Mouse (Mus musculus) thymus, adult 2 months (tissue): ENCODE data around the gene Nup62cl.

ENCODE experiments used
- CTCF ChIP-seq: fragments of 200-500 bp; IDR thresholded peaks from 2 replicates; pipeline ENCODE4 v1.5.1; 2012; ENCODE audit warnings: mild to moderate bottlenecking, control low read depth, low read length, moderate library complexity, borderline replicate concordance; ENCODE audit not compliant: control insufficient read depth, poor library complexity, insufficient read depth; ENCODE audit errors: extremely low read depth
- POLR2A ChIP-seq: fragments of 200-500 bp; IDR thresholded peaks from 2 replicates; pipeline ENCODE4 v1.6.1; 2012; ENCODE audit warnings: mild to moderate bottlenecking, low read length, control low read depth, moderate library complexity; ENCODE audit not compliant: control insufficient read depth, poor library complexity, insufficient read depth; ENCODE audit errors: extremely low read depth

GRCm38 (mm10) chrX:140060886-140061874 is 1.3 kb downstream of the Nup62cl start:
- TF ChIP-seq CTCF (no peak), POLR2A (no peak)
